Mouse (Mus musculus) ES-Bruce4 (cell line): ENCODE results near the gene Vat1l. TPM values are rescaled to one million over a fixed set of nuclear protein-coding genes. Genes with fewer than 3 reads are reported as not detected.

ENCODE experiments used
- H3K27ac ChIP-seq: 2 replicates; pipeline ENCODE4 v1.5.1; 2012; ENCODE audit warnings: low read length, inconsistent platforms; ENCODE audit not compliant: insufficient read depth
- H3K27me3 ChIP-seq: 2 replicates; pipeline ENCODE4 v1.6.1; 2012; ENCODE audit warnings: mild to moderate bottlenecking, low read length, inconsistent platforms; ENCODE audit not compliant: control insufficient read depth, poor library complexity, insufficient read depth, severe bottlenecking
- H3K36me3 ChIP-seq: 2 replicates; pipeline ENCODE4 v1.6.1; 2012; ENCODE audit warnings: inconsistent platforms, mild to moderate bottlenecking, low read length, moderate library complexity; ENCODE audit not compliant: control insufficient read depth, poor library complexity, insufficient read depth, severe bottlenecking
- H3K4me1 ChIP-seq: one replicate; pipeline ENCODE4 v1.8.1; 2011; ENCODE audit warnings: low read length; ENCODE audit not compliant: control insufficient read depth, insufficient read depth
- H3K4me3 ChIP-seq: 2 replicates; pipeline ENCODE4 v1.5.1; 2011; ENCODE audit warnings: low read depth, mild to moderate bottlenecking, low read length
- H3K9ac ChIP-seq: 2 replicates; pipeline ENCODE4 v1.6.1; 2012; ENCODE audit warnings: low read depth, mild to moderate bottlenecking, inconsistent platforms; ENCODE audit not compliant: poor library complexity, severe bottlenecking
- H3K9me3 ChIP-seq: replicated peaks from 2 replicates; pipeline ENCODE4 v1.6.1; 2012; ENCODE audit warnings: mild to moderate bottlenecking, low read length, inconsistent platforms; ENCODE audit not compliant: control insufficient read depth, poor library complexity, insufficient read depth, severe bottlenecking
- CTCF ChIP-seq: IDR thresholded peaks from one replicate; pipeline ENCODE4 v1.8.1; 2011; ENCODE audit warnings: low read depth, low read length
- EP300 ChIP-seq: IDR thresholded peaks from 2 replicates; pipeline ENCODE4 v1.6.1; 2011; ENCODE audit warnings: low read depth, low read length; ENCODE audit not compliant: insufficient read depth
- POLR2A ChIP-seq: IDR thresholded peaks from one replicate; pipeline ENCODE4 v1.8.1; 2011; ENCODE audit warnings: low read length; ENCODE audit not compliant: insufficient read depth
- polyA plus RNA-seq: library from polyadenylated mRNA; stranded (reverse); fragments of >200 nt; gene quantifications from 2 replicates; pipeline ENCODE4 v1.2.4, GENCODE M21; 2011; ENCODE audit warnings: low read depth; ENCODE audit not compliant: missing spikeins, insufficient read depth, insufficient read length

The Vat1l gene
- 0.37 and 1.1 TPM in 2 replicates for polyA plus RNA-seq

- H3K36me3 ChIP-seq, result no peaks in the 10 kb centered on the region
- H3K27me3 ChIP-seq, result peaks cover 2% of the 10 kb centered on the region
- no peaks in the 10 kb centered on the region for H3K9me3 ChIP-seq
- H3K4me3 ChIP-seq, result peak within 1 kb of the TSS; percentile 60
- no peak within 1 kb of the TSS for H3K27ac ChIP-seq
- H3K4me1 ChIP-seq, result no peaks in the 10 kb centered on the region
- H3K9ac ChIP-seq, result no peak within 1 kb of the TSS; the same call in 1 of the 2 replicates
- TF ChIP-seq CTCF, result no peak
- TF ChIP-seq POLR2A, result no peak
- TF ChIP-seq EP300, result no peak
Measured at GRCm38 (mm10) chr8:114205221-114205901, at the start of gene Vat1l. TSS of gene Vat1l (plus strand) at chr8:114205612.

GRCm38 (mm10) chr8:114158586-114158985 lies 46.8 kb upstream of the Vat1l start:
- Histone ChIP-seq H3K27me3 (no peaks in the 10 kb centered on the region; the same call in 1 of the 2 replicates), H3K36me3 (no peaks in the 10 kb centered on the region), H3K4me3 (no peak overlapping the region), H3K27ac (no peak overlapping the region), H3K4me1 (no peaks in the 10 kb centered on the region), H3K9ac (no peak overlapping the region), H3K9me3 (no peaks in the 10 kb centered on the region)
- TF ChIP-seq EP300 (no peak), POLR2A (no peak), CTCF (no peak)

- TF ChIP-seq EP300 (no peak), POLR2A (no peak), CTCF (no peak)
- H3K36me3 ChIP-seq, result no peaks in the 10 kb centered on the region
- H3K9me3 ChIP-seq, result no peaks in the 10 kb centered on the region
- H3K27ac ChIP-seq, result no peak overlapping the region
- no peak overlapping the region for H3K4me3 ChIP-seq
- no peaks in the 10 kb centered on the region; the same call in 1 of the 2 replicates for H3K27me3 ChIP-seq
- no peak overlapping the region for H3K9ac ChIP-seq
- no peaks in the 10 kb centered on the region for H3K4me1 ChIP-seq
Measured at GRCm38 (mm10) chr8:114159666-114160065, 45.7 kb upstream of the Vat1l start.

GRCm38 (mm10) chr8:114163871-114164270 lies 41.5 kb upstream of the Vat1l start:
- no peaks in the 10 kb centered on the region for H3K36me3 ChIP-seq
- no peaks in the 10 kb centered on the region for H3K4me1 ChIP-seq
- H3K27me3 ChIP-seq, result no peaks in the 10 kb centered on the region; the same call in 1 of the 2 replicates
- no peak for TF ChIP-seq CTCF
- TF ChIP-seq POLR2A, result no peak
- TF ChIP-seq EP300, result no peak
- H3K9me3 ChIP-seq, result no peaks in the 10 kb centered on the region
- H3K27ac ChIP-seq, result no peak overlapping the region
- no peak overlapping the region for H3K9ac ChIP-seq
- H3K4me3 ChIP-seq, result no peak overlapping the region

- no peaks in the 10 kb centered on the region for H3K9me3 ChIP-seq
- no peaks in the 10 kb centered on the region for H3K4me1 ChIP-seq
- no peaks in the 10 kb centered on the region for H3K36me3 ChIP-seq
- H3K4me3 ChIP-seq, result no peak overlapping the region
- no peaks in the 10 kb centered on the region; the same call in 1 of the 2 replicates for H3K27me3 ChIP-seq
- no peak overlapping the region for H3K9ac ChIP-seq
- no peak overlapping the region for H3K27ac ChIP-seq
- TF ChIP-seq EP300, result no peak
- TF ChIP-seq POLR2A, result no peak
- TF ChIP-seq CTCF, result no peak
Measured at GRCm38 (mm10) chr8:114164444-114165096, 40.8 kb upstream of the Vat1l start.

- no peak overlapping the region for H3K4me3 ChIP-seq
- H3K9ac ChIP-seq, result no peak overlapping the region
- no peaks in the 10 kb centered on the region for H3K4me1 ChIP-seq
- H3K36me3 ChIP-seq, result no peaks in the 10 kb centered on the region
- TF ChIP-seq EP300 (no peak), POLR2A (no peak), CTCF (no peak)
- no peak overlapping the region for H3K27ac ChIP-seq
- no peaks in the 10 kb centered on the region for H3K9me3 ChIP-seq
- H3K27me3 ChIP-seq, result no peaks in the 10 kb centered on the region; the same call in 1 of the 2 replicates
Measured at GRCm38 (mm10) chr8:114165741-114166140, 39.7 kb upstream of the Vat1l start.
